Mouse (Mus musculus) liver, embryonic 14.5 days (tissue): ENCODE data around the gene Hist2h2ac. TPM values are rescaled to one million over a fixed set of nuclear protein-coding genes. Genes with fewer than 3 reads are reported as not detected.

ENCODE experiments used
- ATAC-seq: fragments of 200-750 bp; cut with Nextera tagmentation; 2 replicates; pipeline ENCODE4 v1.8.0; 2017; ENCODE audit warnings: moderate number of reproducible peaks, mild to moderate bottlenecking, moderate library complexity; ENCODE audit not compliant: insufficient read depth
- DNase-seq, 3 experiments: peaks; one replicate each; pipeline ENCODE4 v3.0.0-alpha.2; 2012 to 2013; ENCODE audit warnings: low read depth in 3 of 3, low spot score in 3 of 3
- H3K27ac ChIP-seq: fragments of 300-500 bp; sonication (generic); 2 replicates; pipeline ENCODE4 v1.5.1; 2014; ENCODE audit warnings: moderate library complexity, mild to moderate bottlenecking, control low read depth, inconsistent platforms
- H3K27me3 ChIP-seq: fragments of 300-500 bp; sonication (generic); 2 replicates; pipeline ENCODE4 v1.6.1; 2014; ENCODE audit warnings: mild to moderate bottlenecking, low read length, moderate library complexity; ENCODE audit not compliant: control insufficient read depth, insufficient read depth
- H3K36me3 ChIP-seq: fragments of 300-500 bp; sonication (generic); replicated peaks from 2 replicates; pipeline ENCODE4 v1.6.1; 2014; ENCODE audit warnings: low read depth; ENCODE audit not compliant: control insufficient read depth, insufficient read depth
- H3K4me1 ChIP-seq, 2 experiments: fragments of 200-500 bp in 1 of 2; fragments of 300-500 bp in 1 of 2; sonication (generic) in 1 of 2; replicated peaks; 2 replicates each; pipeline ENCODE4 v1.6.1; 2012 to 2014; ENCODE audit warnings: antibody characterized with exemption in 1 of 2, inconsistent platforms in 1 of 2, low read length in 1 of 2; ENCODE audit not compliant: control insufficient read depth in 2 of 2, insufficient read depth in 2 of 2
- H3K4me2 ChIP-seq: fragments of 300-500 bp; sonication (generic); 2 replicates; pipeline ENCODE4 v1.6.1; 2014; ENCODE audit warnings: low read depth, mild to moderate bottlenecking, control low read depth, moderate library complexity
- H3K4me3 ChIP-seq, 2 experiments: fragments of 200-500 bp in 1 of 2; fragments of 300-500 bp in 1 of 2; sonication (generic) in 1 of 2; 2 replicates each; pipeline ENCODE4 v1.5.1; 2012 to 2014; ENCODE audit warnings: low read depth in 2 of 2, low read length in 2 of 2, mild to moderate bottlenecking in 2 of 2, control low read depth in 1 of 2, inconsistent platforms in 1 of 2, moderate library complexity in 1 of 2; ENCODE audit not compliant: insufficient read depth in 1 of 2
- H3K9ac ChIP-seq: fragments of 300-500 bp; sonication (generic); replicated peaks from 2 replicates; pipeline ENCODE4 v1.6.1; 2014; ENCODE audit warnings: mild to moderate bottlenecking, control low read depth, moderate library complexity
- H3K9me3 ChIP-seq: fragments of 300-500 bp; sonication (generic); 2 replicates; pipeline ENCODE4 v1.6.1; 2016; ENCODE audit warnings: low read length, mixed read lengths; ENCODE audit not compliant: control insufficient read depth
- CTCF ChIP-seq: IDR thresholded peaks from 2 replicates; pipeline ENCODE4 v1.5.1; 2016; ENCODE audit warnings: antibody characterized with exemption, low read depth, control low read depth
- EP300 ChIP-seq: IDR thresholded peaks from 2 replicates; pipeline ENCODE4 v1.6.1; 2016; ENCODE audit warnings: antibody characterized with exemption, low read depth
- WGBS: fragments of 180-500 bp; shearing (Covaris S2); extraction: QIAGEN DNeasy Blood & Tissue Kit; methylation state at CpG from one replicate; pipeline ENCODE4 v1.1.7; 2014; ENCODE audit not compliant: insufficient replicate concordance; 5-methylcytosine and 5-hydroxymethylcytosine counted together
- polyA plus RNA-seq, 2 experiments: library from polyadenylated mRNA; depleted of rRNA in 1 of 2; stranded (reverse) in 1 of 2; unstranded in 1 of 2; fragments of >200 nt; fragmentation: Nextera tagmentation in 1 of 2; extraction: Ambion mirVana in 1 of 2; gene quantifications; 2 replicates each; pipeline versions ENCODE4 v1.2.1 to v1.2.3; 2012 to 2014

Gene Hist2h2ac
- polyA plus RNA-seq, 2 experiments = 14.0 to 18.5 TPM

GRCm38 (mm10) chr3:96255926-96256593 is 35.4 kb upstream of the Hist2h2ac start:
- 53% methylated on average over 5 of the region's 5 CpGs for WGBS
- DNase-seq = no peak
- ATAC-seq = no peak
- Histone ChIP-seq H3K9me3 (no peaks in the 10 kb centered on the region), H3K9ac (no peak overlapping the region), H3K36me3 (no peaks in the 10 kb centered on the region), H3K27me3 (no peaks in the 10 kb centered on the region), H3K27ac (peak overlapping the region; percentile 11), H3K4me3 (no peak overlapping the region), H3K4me1 (peaks cover 28 to 34% of the 10 kb centered on the region in 2 experiments), H3K4me2 (no peak overlapping the region)
- TF ChIP-seq CTCF = no peak
- TF ChIP-seq EP300 = no peak

DNA sequence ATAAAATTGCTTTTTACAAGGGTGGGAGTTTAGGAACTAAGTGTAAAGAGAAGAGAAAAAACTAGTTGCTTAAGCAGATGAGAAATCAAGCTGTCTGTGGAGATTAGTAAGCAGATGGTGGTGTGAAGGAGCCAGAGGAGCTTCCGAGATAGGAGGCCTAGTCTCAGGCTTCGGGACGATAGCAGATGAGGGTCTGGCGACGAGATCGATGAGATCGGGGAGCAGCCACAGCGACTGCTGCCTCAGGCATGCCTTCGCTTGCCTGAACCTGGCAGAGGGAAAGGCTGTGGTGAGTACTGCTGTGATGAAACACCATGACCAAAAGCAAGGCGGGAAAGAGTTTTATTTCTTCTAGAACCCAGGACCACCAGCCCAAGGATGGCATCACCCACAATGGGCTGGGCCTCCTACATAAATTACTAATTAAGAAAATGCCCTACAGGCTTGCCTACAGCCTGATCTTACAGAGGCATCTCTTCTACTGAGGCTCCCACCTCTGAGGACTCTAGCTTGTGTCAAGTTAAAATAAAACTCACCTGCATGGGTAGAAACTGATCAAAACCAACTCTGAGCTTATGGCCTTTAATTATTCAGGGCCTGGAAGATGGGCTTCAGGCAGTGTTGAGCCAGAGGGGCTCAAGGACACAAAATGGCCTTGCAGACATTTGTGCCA is 34.1 kb upstream of the Hist2h2ac start:
- H3K9ac ChIP-seq = peak overlapping the region; percentile 41
- WGBS = 19% methylated on average over 10 of the region's 10 CpGs
- TF ChIP-seq EP300 = peak; percentile 87
- TF ChIP-seq CTCF = no peak
- DNase-seq (peak; percentile 75 to 77 (median 76)), ATAC-seq (peak; percentile 88)
- peak overlapping the region; percentile 50 for H3K4me2 ChIP-seq
- H3K4me3 ChIP-seq = no peak overlapping the region
- no peaks in the 10 kb centered on the region for H3K27me3 ChIP-seq
- no peaks in the 10 kb centered on the region for H3K36me3 ChIP-seq
- H3K27ac ChIP-seq = peak overlapping the region; percentile 77
- no peaks in the 10 kb centered on the region for H3K9me3 ChIP-seq
- H3K4me1 ChIP-seq = peaks cover 33 to 42% of the 10 kb centered on the region in 2 experiments

- Histone ChIP-seq H3K4me3 (no peak overlapping the region), H3K36me3 (no peaks in the 10 kb centered on the region), H3K4me1 (peaks cover 39 to 51% of the 10 kb centered on the region in 2 experiments), H3K27ac (no peak overlapping the region), H3K4me2 (no peak overlapping the region), H3K9ac (no peak overlapping the region), H3K9me3 (no peaks in the 10 kb centered on the region), H3K27me3 (no peaks in the 10 kb centered on the region)
- no peak for DNase-seq
- 71% methylated on average over 3 of the region's 3 CpGs for WGBS
- no peak for ATAC-seq
- TF ChIP-seq EP300 (no peak), CTCF (no peak)
These were observed 31.1 kb upstream of the Hist2h2ac start for GRCm38 (mm10) chr3:96251787-96252186.

DNA sequence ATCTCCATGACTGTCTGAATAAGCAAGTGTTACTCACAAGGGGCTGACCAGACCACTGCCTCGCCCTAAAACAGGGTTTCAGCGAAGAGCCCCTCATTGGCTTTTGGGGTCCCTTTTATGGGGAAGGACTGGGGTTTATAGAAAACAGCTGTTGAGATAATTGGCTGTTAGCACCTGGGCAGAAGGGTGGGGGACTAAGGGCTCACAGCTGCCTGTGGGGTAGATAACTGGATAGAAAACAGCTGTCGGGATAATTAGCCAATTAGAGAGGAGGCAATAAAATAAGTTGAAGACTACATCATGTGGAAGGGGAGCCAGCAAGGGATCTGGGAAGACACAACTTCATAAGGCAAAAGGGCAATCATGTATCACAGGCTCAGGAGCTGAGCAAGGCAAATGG is 30.2 kb upstream of the Hist2h2ac start:
- H3K4me3 ChIP-seq = no peak overlapping the region
- WGBS = 53% methylated on average over 3 of the region's 3 CpGs
- H3K9me3 ChIP-seq = no peaks in the 10 kb centered on the region
- peak overlapping the region; percentile 0 for H3K4me2 ChIP-seq
- no peaks in the 10 kb centered on the region for H3K36me3 ChIP-seq
- peak overlapping the region; percentile 52 for H3K27ac ChIP-seq
- ATAC-seq (no peak), DNase-seq (no peak)
- H3K9ac ChIP-seq = peak overlapping the region; percentile 25; the same call in 1 of the 2 replicates
- no peaks in the 10 kb centered on the region for H3K27me3 ChIP-seq
- TF ChIP-seq EP300 (peak; percentile 58), CTCF (no peak)
- peaks cover 33 to 45% of the 10 kb centered on the region in 2 experiments for H3K4me1 ChIP-seq

- peak overlapping the region; percentile 94 for H3K27ac ChIP-seq
These were observed 28.3 kb upstream of the Hist2h2ac start for GRCm38 (mm10) chr3:96249034-96249345.

More at GRCm38 (mm10) chr3:96249034-96249345, 28.3 kb upstream of the Hist2h2ac start:
- no peak for TF ChIP-seq CTCF
- no peak for TF ChIP-seq EP300
- H3K9ac ChIP-seq = peak overlapping the region; percentile 96
- no peaks in the 10 kb centered on the region for H3K36me3 ChIP-seq
- peak overlapping the region; percentile 72 to 74 for H3K4me3 ChIP-seq
- no peaks in the 10 kb centered on the region for H3K27me3 ChIP-seq
- 68% methylated on average over 4 of the region's 4 CpGs for WGBS
- H3K4me1 ChIP-seq = peaks cover 30 to 39% of the 10 kb centered on the region in 2 experiments
- no peak for ATAC-seq
- no peaks in the 10 kb centered on the region for H3K9me3 ChIP-seq
- no peak for DNase-seq
- H3K4me2 ChIP-seq = peak overlapping the region; percentile 76
